Mouse (Mus musculus) stomach, postnatal 0 days (tissue): ENCODE results near the gene Astn2. TPM values are rescaled to one million over a fixed set of nuclear protein-coding genes. Genes with fewer than 3 reads are reported as not detected.

Source experiments
- ATAC-seq: fragments of 200-750 bp; cut with Nextera tagmentation; 2 replicates; pipeline ENCODE4 v1.8.0; 2017; ENCODE audit not compliant: low FRiP score, low TSS enrichment
- DNase-seq: peaks from one replicate; pipeline ENCODE4 v3.0.0-alpha.2; 2016; ENCODE audit warnings: low spot score
- H3K27ac ChIP-seq: fragments of 300-500 bp; sonication (generic); replicated peaks from 2 replicates; pipeline ENCODE4 v1.5.1; 2014; ENCODE audit warnings: mild to moderate bottlenecking, control low read depth
- H3K27me3 ChIP-seq: fragments of 300-500 bp; sonication (generic); 2 replicates; pipeline ENCODE4 v1.6.1; 2014; ENCODE audit warnings: low read length; ENCODE audit not compliant: control insufficient read depth, insufficient read depth
- H3K36me3 ChIP-seq: fragments of 300-500 bp; sonication (generic); 2 replicates; pipeline ENCODE4 v1.6.1; 2014; ENCODE audit warnings: low read length, mixed read lengths; ENCODE audit not compliant: control insufficient read depth, insufficient read depth
- H3K4me1 ChIP-seq: fragments of 300-500 bp; sonication (generic); replicated peaks from 2 replicates; pipeline ENCODE4 v1.6.1; 2014; ENCODE audit warnings: antibody characterized with exemption; ENCODE audit not compliant: control insufficient read depth, insufficient read depth
- H3K4me2 ChIP-seq: fragments of 300-500 bp; sonication (generic); replicated peaks from 2 replicates; pipeline ENCODE4 v1.6.1; 2014; ENCODE audit warnings: low read depth, mild to moderate bottlenecking, control low read depth, moderate library complexity
- H3K4me3 ChIP-seq: fragments of 300-500 bp; sonication (generic); 2 replicates; pipeline ENCODE4 v1.5.1; 2014; ENCODE audit warnings: low read depth, low read length, control low read depth
- H3K9ac ChIP-seq: fragments of 300-500 bp; sonication (generic); 2 replicates; pipeline ENCODE4 v1.6.1; 2014; ENCODE audit warnings: mild to moderate bottlenecking, low read length, control low read depth, mixed read lengths
- H3K9me3 ChIP-seq: fragments of 300-500 bp; sonication (generic); 2 replicates; pipeline ENCODE4 v1.6.1; 2016; ENCODE audit warnings: low read length; ENCODE audit not compliant: control insufficient read depth
- CTCF ChIP-seq: IDR thresholded peaks from 2 replicates; pipeline ENCODE4 v1.5.1; 2016; ENCODE audit warnings: antibody characterized with exemption, low read depth, mild to moderate bottlenecking, moderate library complexity
- EP300 ChIP-seq: optimal IDR thresholded peaks from 2 replicates; pipeline ENCODE3; 2016; ENCODE audit warnings: antibody characterized with exemption
- WGBS: fragments of 180-500 bp; shearing (Covaris S2); extraction: QIAGEN DNeasy Blood & Tissue Kit; methylation state at CpG from one replicate; pipeline ENCODE4 v1.1.7; 2014; 5-methylcytosine and 5-hydroxymethylcytosine counted together
- polyA plus RNA-seq: library from polyadenylated mRNA; unstranded; fragments of >200 nt; fragmentation: Nextera tagmentation; extraction: Ambion mirVana; gene quantifications from 2 replicates; pipeline ENCODE4 v1.2.1, GENCODE M21; 2015

Astn2 gene
- polyA plus RNA-seq, 1 experiment from 2014 or later = 0.16 TPM

DNA sequence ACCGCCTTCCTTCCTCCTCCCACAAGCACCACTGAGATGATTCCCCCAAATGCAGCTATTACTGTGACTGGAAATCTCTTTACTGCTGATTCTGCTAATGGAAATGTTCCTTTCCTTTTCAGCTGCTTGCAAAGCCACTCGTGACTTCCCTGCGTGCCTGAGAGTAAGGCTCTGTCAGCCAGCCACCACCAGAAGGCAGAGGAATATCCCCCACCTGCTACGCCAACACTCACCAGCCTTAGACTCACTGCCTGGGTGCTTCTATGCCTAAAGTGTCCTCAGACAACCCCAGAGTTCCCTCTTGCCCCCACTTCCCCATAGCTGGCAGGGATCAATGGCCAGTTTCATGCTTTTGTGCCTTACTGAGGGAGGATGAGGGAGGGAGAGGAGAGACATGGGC, 11.1 kb downstream of the Astn2 start:
- no peak overlapping the region for H3K4me2 ChIP-seq
- 67% methylated on average over 4 of the region's 4 CpGs for WGBS
- H3K36me3 ChIP-seq = no peaks in the 10 kb centered on the region
- no peak overlapping the region for H3K9ac ChIP-seq
- TF ChIP-seq CTCF (no peak), EP300 (no peak)
- H3K27ac ChIP-seq = no peak overlapping the region
- DNase-seq (no peak), ATAC-seq (no peak)
- no peaks in the 10 kb centered on the region for H3K9me3 ChIP-seq
- H3K4me1 ChIP-seq = no peaks in the 10 kb centered on the region
- no peaks in the 10 kb centered on the region for H3K27me3 ChIP-seq
- H3K4me3 ChIP-seq = no peak overlapping the region

- TF ChIP-seq EP300 (no peak), CTCF (no peak)
- Histone ChIP-seq H3K9me3 (no peaks in the 10 kb centered on the region), H3K4me3 (no peak overlapping the region), H3K4me1 (no peaks in the 10 kb centered on the region), H3K36me3 (no peaks in the 10 kb centered on the region), H3K9ac (no peak overlapping the region), H3K27ac (no peak overlapping the region), H3K27me3 (no peaks in the 10 kb centered on the region), H3K4me2 (no peak overlapping the region)
- WGBS = 35% methylated on average over 4 of the region's 4 CpGs
- no peak for DNase-seq
- no peak for ATAC-seq
These were observed 13.9 kb downstream of the Astn2 start for GRCm38 (mm10) chr4:66390480-66390879.

DNA sequence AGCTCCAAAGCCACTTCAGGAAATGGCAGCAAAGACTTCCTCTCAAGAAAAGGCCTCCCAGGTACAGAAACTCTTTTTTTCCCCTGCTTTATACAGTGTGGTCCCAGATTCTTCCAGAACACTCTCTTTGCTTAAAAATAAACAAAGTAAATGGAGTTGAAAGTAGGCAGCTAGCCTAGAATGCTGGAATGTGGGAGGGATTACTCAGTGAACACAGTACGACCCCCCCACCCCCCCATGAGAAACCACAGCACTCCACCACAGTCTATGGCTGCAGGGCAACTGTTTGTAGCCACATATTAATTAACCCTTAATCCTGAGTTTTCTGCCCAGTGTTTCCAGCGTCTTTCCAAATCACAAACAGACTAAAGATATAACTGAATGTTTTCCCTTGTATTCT, 25.8 kb downstream of the Astn2 start:
- Histone ChIP-seq H3K36me3 (no peaks in the 10 kb centered on the region), H3K4me2 (no peak overlapping the region), H3K9ac (no peak overlapping the region), H3K4me3 (no peak overlapping the region), H3K4me1 (no peaks in the 10 kb centered on the region), H3K9me3 (no peaks in the 10 kb centered on the region), H3K27me3 (no peaks in the 10 kb centered on the region), H3K27ac (no peak overlapping the region)
- WGBS = 13% methylated on average over 2 of the region's 2 CpGs
- no peak for DNase-seq
- TF ChIP-seq EP300 = no peak
- TF ChIP-seq CTCF = no peak
- no peak for ATAC-seq

- 41% methylated on average over 3 of the region's 3 CpGs for WGBS
- no peaks in the 10 kb centered on the region for H3K4me1 ChIP-seq
- no peaks in the 10 kb centered on the region for H3K9me3 ChIP-seq
- H3K36me3 ChIP-seq = no peaks in the 10 kb centered on the region
- DNase-seq (no peak), ATAC-seq (no peak)
- TF ChIP-seq CTCF (no peak), EP300 (no peak)
- H3K27ac ChIP-seq = no peak overlapping the region
- no peak overlapping the region for H3K4me3 ChIP-seq
- no peaks in the 10 kb centered on the region for H3K27me3 ChIP-seq
- H3K4me2 ChIP-seq = no peak overlapping the region
- no peak overlapping the region for H3K9ac ChIP-seq
These were observed 33.8 kb downstream of the Astn2 start for GRCm38 (mm10) chr4:66370557-66371071.

DNA sequence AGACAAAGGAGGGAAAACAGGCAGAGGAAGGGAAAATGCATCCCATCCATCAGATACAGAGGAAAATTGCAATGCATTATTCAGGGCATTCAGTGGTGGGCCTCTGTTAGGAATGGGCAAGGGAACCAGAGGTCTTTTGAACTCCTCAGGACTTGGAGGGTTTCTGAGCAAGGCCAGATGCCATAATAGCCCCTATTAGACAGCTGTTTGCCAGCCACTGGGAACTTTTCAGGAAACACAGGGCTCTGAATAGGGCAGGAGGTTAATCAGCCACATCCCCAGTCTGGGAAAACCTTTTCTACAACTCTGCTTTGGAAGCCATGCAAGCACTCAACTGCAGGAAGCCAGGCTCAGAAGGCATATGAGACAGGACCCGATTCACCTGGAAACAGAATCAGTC, 38.9 kb downstream of the Astn2 start:
- TF ChIP-seq CTCF = no peak
- no peak for TF ChIP-seq EP300

GRCm38 (mm10) chr4:66344632-66345031, 59.8 kb downstream of the Astn2 start:
- H3K4me3 ChIP-seq = no peak overlapping the region
- H3K36me3 ChIP-seq = no peaks in the 10 kb centered on the region
- no peak overlapping the region for H3K9ac ChIP-seq
- no peaks in the 10 kb centered on the region for H3K9me3 ChIP-seq
- no peaks in the 10 kb centered on the region for H3K4me1 ChIP-seq
- no peak overlapping the region for H3K27ac ChIP-seq
- no peak for DNase-seq
- TF ChIP-seq CTCF = no peak
- TF ChIP-seq EP300 = no peak
- H3K4me2 ChIP-seq = no peak overlapping the region
- no peaks in the 10 kb centered on the region for H3K27me3 ChIP-seq
- 32% methylated on average over 2 of the region's 2 CpGs for WGBS
- ATAC-seq = no peak

More for the DNA sequence above, 38.9 kb downstream of the Astn2 start:
- WGBS = 77% methylated on average over 1 of the region's 1 CpGs
- Histone ChIP-seq H3K9ac (no peak overlapping the region), H3K4me2 (no peak overlapping the region), H3K4me3 (no peak overlapping the region), H3K4me1 (no peaks in the 10 kb centered on the region), H3K36me3 (no peaks in the 10 kb centered on the region), H3K27me3 (no peaks in the 10 kb centered on the region), H3K9me3 (no peaks in the 10 kb centered on the region), H3K27ac (no peak overlapping the region)
- ATAC-seq (no peak), DNase-seq (no peak)
